Mouse (Mus musculus): Measurements from ENCODE around the gene Gnptg.

Gnptg gene

GRCm38 (mm10) chr17:25239695-25240636, at the start of gene Gnptg, which contains the start of gene Tsr3:
Gene Gnptg (minus strand): TSS chr17:25240124.
Gene Tsr3 (plus strand): TSS chr17:25240170.
- peak; percentile 94 for DNase-seq (ENCODE audit: low read depth)

- DNase-seq (ENCODE audit: low read depth): peak; percentile 57
Measured at GRCm38 (mm10) chr17:25288842-25289241, 48.9 kb upstream of the Gnptg start.

- peak; percentile 89 for DNase-seq (ENCODE audit: low read depth)
Measured at GRCm38 (mm10) chr17:25285033-25285432, 45.1 kb upstream of the Gnptg start.

GRCm38 (mm10) chr17:25282133-25282532, 42.2 kb upstream of the Gnptg start:
- DNase-seq (ENCODE audit: low read depth): peak; percentile 64

GRCm38 (mm10) chr17:25275833-25276232, 35.9 kb upstream of the Gnptg start:
- DNase-seq (ENCODE audit: low read depth): no peak

GRCm38 (mm10) chr17:25274571-25275346, 34.8 kb upstream of the Gnptg start, which contains the start of gene Ube2i:
Gene Ube2i (minus strand): TSS chr17:25274622.
- no peak for DNase-seq (ENCODE audit: low read depth)

- peak; percentile 100 for DNase-seq (ENCODE audit: low read depth)
Measured at GRCm38 (mm10) chr17:25273706-25274501, 34.0 kb upstream of the Gnptg start.

GRCm38 (mm10) chr17:25272951-25273705, 33.2 kb upstream of the Gnptg start:
- peak; percentile 94 for DNase-seq (ENCODE audit: low read depth)

GRCm38 (mm10) chr17:25272326-25272725, 32.4 kb upstream of the Gnptg start:
- DNase-seq (ENCODE audit: low read depth): peak; percentile 56

- DNase-seq (ENCODE audit: low read depth): peak; percentile 42
Measured at GRCm38 (mm10) chr17:25270795-25271335, 30.9 kb upstream of the Gnptg start.

GRCm38 (mm10) chr17:25264453-25264852, 24.5 kb upstream of the Gnptg start:
- DNase-seq (ENCODE audit: low read depth): no peak

- DNase-seq (ENCODE audit: low read depth): peak; percentile 86
Measured at GRCm38 (mm10) chr17:25257804-25258261, 17.9 kb upstream of the Gnptg start.

GRCm38 (mm10) chr17:25256140-25256754, 16.3 kb upstream of the Gnptg start, which contains the start of gene Baiap3:
Gene Baiap3 (minus strand): TSS chr17:25256364.
- DNase-seq (ENCODE audit: low read depth): peak; percentile 49

GRCm38 (mm10) chr17:25255110-25255509, 15.2 kb upstream of the Gnptg start:
- DNase-seq (ENCODE audit: low read depth): peak; percentile 62

GRCm38 (mm10) chr17:25253760-25254159, 13.8 kb upstream of the Gnptg start:
- no peak for DNase-seq (ENCODE audit: low read depth)

- DNase-seq (ENCODE audit: low read depth): no peak
Measured at GRCm38 (mm10) chr17:25252643-25253042, 12.7 kb upstream of the Gnptg start.

GRCm38 (mm10) chr17:25250181-25250835, 10.4 kb upstream of the Gnptg start:
- DNase-seq (ENCODE audit: low read depth): no peak

- DNase-seq (ENCODE audit: low read depth): peak; percentile 78
Measured at GRCm38 (mm10) chr17:25248033-25248750, 8.3 kb upstream of the Gnptg start.

- no peak for DNase-seq (ENCODE audit: low read depth)
Measured at GRCm38 (mm10) chr17:25244239-25244638, 4.3 kb upstream of the Gnptg start.

Data from induced T-regulatory cell, adult 2 months (primary cell).